Mouse (Mus musculus) ES-E14 (cell line): ENCODE data around the gene Siae.

Experiments used
- CHD2 ChIP-seq: IDR thresholded peaks from 2 replicates; pipeline ENCODE4 v1.6.1; 2014; ENCODE audit warnings: mild to moderate bottlenecking, low read depth, low read length, inconsistent platforms
- HCFC1 ChIP-seq: IDR thresholded peaks from 2 replicates; pipeline ENCODE4 v1.6.1; 2012; ENCODE audit warnings: low read length, inconsistent platforms, borderline replicate concordance; ENCODE audit not compliant: insufficient read depth
- MAFK ChIP-seq: IDR thresholded peaks from 2 replicates; pipeline ENCODE4 v1.6.1; 2014; ENCODE audit warnings: mild to moderate bottlenecking, low read depth, low read length, inconsistent platforms; ENCODE audit not compliant: insufficient read depth
- ZC3H11A ChIP-seq: IDR thresholded peaks from 2 replicates; pipeline ENCODE4 v1.6.1; 2012; ENCODE audit warnings: low read depth, mild to moderate bottlenecking, inconsistent platforms, low read length, borderline replicate concordance
- ZNF384 ChIP-seq: IDR thresholded peaks from 2 replicates; pipeline ENCODE4 v1.6.1; 2012; ENCODE audit warnings: low read depth, low read length, inconsistent platforms

GRCm38 (mm10) chr9:37539170-37540025, 16.1 kb upstream of the Siae start, which contains the start of gene Vsig2:
- TF ChIP-seq MAFK (no peak), ZC3H11A (no peak), CHD2 (no peak), ZNF384 (no peak), HCFC1 (no peak)
